Mouse (Mus musculus) heart, adult 9 months (tissue): Measurements from ENCODE around the gene Chkb.
"Not testable (repeated sequence)": the region's sequence is repeated elsewhere in the genome, so short reads cannot be mapped to it uniquely, and the experiment has no call there.

Experiments
- DNase-seq, 2 experiments: peaks; one replicate each; pipeline ENCODE4 v3.0.0; 2022; ENCODE audit warnings: low spot score in 2 of 2

The Chkb gene

DNA sequence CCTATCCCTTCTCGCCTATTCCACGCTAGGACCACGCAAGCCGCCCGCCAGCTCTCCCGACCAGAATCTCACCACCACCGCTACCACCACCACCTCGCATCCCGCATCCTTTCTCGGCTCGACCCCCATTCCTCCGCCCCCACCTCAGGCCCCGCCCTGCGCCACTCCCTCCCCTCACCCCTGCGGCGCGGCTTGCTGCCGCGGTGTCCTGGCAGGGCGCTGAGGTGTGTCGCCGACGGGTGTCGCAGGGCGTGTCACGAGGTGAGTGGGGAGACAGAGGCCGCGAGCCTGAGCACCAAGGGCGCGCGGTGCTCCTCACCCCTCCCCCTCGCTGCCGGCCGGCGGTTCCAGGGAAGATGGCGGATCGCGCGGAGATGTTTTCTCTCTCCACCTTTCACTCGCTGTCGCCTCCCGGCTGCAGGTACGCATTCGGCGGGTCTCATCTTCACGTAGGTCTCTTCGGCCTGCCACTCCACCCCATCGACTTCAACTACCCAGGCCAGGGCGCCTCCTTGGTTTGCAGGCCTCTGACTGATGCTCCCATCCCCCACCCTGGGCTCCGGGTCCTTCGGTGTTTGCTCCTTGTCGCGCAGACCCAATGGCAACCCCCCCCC, 24.3 kb upstream of the Chkb start, which contains the start of gene Mapk8ip2:
Gene Mapk8ip2 (plus strand): TSS at position 49 of the 614 bp plus-strand sequence.
- no peak for DNase-seq

DNA sequence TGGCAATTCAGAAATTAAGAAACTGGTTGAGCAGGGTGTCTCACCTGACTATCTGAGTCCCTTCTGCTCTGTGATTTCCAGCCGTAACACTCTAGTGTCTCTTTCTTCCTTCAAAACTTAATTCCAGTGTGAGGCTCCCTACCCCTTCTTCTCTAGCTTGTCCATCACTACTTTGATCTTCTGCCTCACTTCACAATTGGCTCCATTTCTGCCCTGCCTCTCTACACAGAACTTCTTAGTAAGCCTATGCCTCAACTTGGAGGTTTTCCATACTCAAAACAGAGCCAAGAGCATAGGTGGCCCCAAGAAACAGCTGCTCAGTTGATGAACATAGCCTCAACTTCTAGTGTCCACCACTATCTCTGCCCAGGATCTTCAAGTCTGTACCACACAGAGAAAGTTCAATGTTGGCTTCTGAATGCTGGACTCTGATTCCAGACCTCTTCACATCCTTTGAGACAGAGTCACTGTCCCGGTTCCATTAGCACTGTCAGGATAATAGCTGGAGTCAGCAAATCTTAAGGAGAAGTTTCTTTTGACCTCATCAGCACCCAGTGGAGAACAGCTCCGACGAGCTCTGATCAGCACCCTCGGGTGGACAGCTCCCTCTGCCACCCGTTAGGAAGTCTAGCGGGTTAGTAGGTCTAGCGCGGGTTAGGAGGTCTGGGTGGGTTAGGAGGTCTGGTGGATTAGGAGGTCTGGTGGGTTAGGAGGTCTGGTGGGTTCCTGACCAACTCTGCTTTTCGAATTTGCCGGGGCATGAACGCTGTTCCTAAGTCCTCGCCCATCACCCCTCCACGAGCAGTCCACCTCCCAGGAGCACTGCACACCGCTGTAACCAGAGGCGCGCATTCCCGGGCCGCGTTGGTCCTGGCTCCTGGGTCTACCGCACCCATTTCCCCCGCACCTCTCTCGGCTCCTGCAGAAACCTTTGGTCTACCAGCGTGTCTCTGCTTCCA, 23.5 kb upstream of the Chkb start:
- peak in 1 of 2 experiments; percentile 35 for DNase-seq

DNA sequence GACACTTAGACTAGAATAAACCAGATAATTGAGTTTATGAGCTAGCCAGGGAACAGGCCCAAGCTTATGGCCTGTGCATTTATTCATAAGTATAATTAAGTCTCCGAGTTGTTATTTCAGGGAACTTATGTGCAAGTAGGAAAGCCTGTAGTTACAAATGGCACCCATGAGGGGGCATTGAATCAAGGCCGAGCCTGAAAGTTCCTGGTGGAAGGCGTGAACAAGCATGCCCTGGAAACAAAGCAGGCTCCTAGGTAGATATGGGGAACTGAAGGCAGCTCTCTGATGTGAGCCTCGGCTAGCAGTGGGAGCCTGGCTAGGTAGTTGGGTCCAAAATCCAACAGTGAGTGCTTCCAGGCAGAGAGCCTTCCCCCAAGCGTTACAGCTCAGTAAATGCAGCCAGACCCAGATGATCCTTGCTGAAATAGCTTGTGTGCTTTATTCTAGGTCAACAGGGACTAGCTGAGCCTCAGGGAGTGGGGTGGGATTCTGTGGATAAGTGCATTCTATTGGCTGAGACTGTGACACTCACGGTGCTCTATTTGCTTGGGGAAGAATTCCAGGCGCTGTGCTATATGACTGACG, 12.9 kb upstream of the Chkb start:
- DNase-seq, result no peak

DNA sequence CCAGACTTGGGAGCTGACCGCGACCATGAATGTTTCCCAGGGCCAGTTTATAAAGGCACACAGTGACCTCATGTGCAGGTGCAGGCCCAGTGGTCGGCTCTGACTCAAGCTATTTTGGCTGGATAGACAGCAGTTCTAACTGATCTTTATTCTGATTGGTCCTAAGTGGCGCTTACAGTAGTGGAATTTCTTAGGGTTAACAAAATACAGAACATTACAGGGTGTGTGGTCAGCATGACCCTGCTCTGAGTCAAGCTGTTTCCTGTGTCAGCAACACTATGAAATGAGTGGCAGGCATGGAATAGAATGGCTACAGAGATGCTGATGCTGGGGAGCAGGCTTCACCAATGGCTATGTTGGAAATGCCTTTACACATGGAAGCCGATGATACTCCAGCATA, 6.2 kb upstream of the Chkb start:
- no peak for DNase-seq

DNA sequence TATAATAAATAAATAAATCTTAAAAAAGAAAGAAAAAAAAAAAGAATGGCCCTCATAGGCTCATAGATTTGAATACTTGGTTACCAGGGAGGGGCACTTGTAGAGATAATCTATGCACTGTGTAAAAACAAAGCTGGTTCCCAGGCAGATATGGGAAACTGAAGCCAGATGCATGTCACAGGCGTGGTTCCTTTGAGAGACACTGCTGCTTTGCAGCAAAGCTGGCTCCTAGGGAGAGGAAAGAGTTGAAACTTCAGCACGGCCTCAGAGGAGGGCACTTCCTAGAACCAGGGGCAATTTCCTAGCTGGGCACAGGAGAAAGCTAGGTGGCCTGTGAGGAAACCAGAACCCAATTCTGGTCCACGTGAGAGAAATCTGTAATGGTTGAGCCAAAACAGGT, 4.4 kb upstream of the Chkb start:
- DNase-seq, result no peak

DNA sequence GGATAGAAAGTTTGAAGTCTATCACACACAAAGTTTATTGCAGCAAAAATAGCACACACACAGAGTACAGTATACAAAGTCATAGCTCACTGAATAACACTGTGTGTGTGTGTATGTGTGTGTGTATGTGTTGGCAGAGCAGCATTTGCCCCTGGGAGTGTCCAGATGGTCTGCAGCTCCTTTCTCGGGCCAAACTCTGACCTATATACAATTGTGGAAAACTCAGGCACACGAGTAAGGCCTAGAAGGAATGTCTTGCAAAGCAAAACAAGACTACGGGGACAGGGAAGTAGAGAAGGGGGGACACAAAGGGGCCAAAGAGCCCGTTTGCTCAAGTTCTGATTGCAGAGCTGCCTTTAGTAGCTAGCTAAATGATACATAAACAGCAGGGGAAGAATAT, 3.2 kb upstream of the Chkb start:
- no peak for DNase-seq

DNA sequence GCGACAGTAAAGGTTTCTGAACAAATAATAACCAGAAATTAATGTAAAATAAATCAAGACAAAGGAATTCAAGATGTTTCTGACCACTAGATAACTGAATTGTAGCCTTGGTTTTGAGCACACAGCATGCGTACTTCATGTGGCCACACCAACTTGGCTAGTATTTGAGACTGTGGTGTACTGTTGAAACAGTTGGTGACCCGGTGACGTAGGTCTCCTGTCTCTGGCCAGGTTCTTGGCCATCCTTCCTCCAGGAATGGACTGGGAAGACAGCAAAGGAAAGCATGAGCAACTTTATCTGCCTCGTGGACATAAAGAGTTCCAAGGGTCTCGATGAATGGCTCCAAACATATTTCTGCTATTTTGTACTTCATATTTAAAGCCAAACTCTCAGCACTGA, 2.1 kb upstream of the Chkb start:
- DNase-seq, result no peak

DNA sequence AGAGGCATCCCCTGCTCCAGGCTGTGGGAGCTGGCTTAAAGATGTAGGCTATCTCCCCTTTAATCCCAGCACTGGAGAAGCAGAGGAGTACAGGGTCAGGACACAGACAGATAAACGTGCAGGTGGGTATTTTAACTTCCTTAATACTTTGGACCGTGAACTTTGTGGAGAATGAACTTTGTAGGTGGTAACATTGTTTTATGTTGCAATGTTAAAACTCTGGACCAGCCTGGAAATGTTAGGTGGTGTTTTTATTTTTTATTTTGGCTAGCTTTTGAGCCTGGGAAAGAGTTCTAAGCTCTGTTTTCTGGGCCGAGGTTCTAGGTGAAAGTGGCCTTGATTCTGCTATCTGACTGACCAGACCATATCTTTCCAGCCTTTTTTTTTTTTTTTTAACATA, 1.6 kb upstream of the Chkb start:
- no peak for DNase-seq

DNA sequence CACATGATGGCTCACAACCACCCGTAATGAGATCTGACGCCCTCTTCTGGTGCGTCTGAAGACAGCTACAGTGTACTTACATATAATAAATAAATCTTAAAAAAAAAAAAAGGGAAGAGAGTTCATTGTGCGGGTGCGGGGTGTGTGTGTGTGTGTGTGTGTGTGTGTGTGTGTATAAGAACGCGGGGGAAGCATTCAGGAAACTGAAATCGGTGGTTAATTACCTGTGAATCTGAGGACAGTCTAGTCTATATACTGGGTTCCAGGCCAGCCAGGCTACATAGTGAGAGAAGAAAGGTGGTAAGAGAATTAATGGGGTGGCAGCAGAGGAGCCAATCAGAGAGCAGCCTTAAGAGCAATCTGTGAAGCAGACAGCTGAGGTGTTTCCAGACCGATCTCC, 1.1 kb upstream of the Chkb start:
- DNase-seq, result not testable (repeated sequence)

DNA sequence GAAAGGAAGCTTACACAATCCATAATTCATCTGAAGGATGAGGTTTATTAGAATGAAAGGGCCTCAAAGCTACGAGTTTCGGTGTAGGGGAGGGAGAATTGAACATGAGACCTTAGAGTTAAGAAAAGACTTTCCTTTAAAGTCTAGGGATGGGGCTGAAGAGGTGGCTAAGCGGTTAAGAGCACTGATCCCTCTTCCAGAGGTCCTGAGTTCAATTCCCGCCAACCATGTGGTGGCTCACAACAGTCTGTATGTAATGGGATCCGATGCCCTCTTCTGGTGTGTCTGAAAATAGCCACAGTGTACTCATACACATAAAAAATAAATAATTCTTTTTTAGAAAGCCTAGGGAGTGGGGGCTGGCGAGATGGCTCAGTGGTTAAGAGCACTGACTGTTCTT, 633 bp upstream of the Chkb start:
- no peak for DNase-seq

DNA sequence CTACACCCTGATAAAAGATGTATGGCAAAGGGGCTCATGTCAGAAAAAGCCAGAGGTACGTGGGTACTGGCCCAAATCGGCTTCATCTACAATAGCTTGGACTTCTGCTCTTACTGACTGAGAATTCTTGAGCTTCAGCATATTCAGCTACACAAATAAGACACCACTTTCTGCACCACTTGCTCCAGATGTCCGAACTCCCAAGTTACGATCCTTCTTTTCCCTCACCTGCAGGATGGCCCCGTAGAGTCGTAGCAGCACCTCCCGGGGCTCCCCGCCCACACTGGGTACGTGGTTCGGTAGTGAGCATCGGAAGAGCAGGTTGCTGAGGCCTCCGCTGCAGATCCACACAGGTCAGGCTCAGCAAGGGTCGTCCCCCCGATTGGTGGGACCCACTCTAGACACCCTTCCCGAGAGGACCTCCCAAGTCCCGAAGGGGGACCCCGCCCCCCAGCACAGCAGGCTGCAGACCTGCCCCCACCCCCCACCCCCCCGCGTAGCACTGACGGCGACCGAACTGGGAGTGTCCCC, 822 bp downstream of the Chkb start:
- DNase-seq, result peak in 1 of 2 experiments; percentile 46

DNA sequence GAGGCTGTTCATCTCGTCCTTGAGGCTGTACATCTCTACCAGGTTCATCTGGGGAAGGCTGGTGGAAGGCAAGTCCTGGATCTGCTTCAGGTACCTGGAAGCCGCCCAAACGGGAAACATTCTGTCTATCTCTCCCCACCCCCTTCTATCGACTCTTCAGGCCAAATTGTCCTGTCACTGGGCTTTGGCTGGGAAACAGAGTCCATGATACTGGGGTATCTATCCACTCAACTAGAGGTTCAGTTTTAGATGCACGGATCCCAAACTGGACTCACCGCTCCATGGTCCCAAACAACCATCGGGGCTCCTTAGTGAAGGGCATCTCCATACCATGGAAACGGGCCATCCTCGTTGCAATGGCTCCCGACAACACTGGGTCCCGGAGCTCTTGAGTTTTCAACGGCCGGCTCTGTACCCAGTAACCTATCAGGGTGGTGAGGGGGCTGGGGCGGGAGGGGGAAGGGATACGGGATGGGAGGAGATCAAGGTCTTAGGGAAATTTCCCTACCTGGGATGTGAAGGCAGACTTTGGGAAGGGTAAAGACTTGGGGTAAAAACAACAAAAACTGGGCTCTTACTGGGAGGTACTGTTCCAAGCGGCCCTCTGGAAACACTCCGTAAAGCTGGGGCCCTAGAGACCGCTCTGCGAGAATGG, 1.4 kb downstream of the Chkb start:
- no peak for DNase-seq

DNA sequence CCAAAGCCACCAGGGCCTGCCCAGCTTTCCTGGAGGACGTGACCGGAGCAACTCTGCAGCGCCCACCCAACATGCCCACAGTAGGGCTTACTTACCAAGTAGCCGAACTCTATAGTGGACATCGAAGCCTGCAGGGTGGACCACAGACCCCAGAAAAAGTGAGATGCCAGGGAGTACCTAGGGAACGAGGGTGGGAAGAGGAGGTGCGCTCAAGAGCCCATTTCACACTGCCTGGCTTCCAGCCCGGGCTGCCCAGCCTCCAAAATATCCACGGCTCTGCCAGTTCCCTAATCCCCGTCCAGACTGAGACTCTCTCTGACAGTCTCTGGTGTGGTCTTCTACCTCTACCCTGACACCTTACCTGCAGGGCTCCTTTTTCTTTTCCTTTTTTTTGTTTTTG, 3.0 kb downstream of the Chkb start:
- DNase-seq, result peak in 1 of 2 experiments; percentile 54

DNA sequence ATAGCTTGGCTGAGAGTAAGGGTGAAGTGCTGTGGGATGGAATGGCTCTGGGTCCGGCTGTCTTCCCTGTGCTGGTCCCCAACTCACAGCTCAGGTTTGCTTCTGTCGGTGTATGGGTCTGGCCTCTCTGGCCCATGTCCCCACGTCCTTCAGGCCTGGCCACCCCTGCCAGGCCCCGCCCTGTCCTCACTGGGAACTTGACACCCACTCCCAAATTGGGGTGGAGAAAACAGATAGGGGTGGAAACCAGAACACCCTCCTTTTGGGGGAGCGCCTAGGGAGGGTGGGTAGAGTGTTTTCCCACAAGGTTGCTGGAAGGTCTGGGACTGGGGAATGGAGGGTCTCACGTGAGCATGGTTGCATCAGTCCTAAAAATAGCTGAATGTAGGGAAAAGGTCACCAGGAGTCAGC, 4.0 kb downstream of the Chkb start, which contains the start of gene Cpt1b:
Gene Cpt1b (minus strand): TSS at position 153 of the 411 bp plus-strand sequence.
- peak; percentile 82 to 86 for DNase-seq

DNA sequence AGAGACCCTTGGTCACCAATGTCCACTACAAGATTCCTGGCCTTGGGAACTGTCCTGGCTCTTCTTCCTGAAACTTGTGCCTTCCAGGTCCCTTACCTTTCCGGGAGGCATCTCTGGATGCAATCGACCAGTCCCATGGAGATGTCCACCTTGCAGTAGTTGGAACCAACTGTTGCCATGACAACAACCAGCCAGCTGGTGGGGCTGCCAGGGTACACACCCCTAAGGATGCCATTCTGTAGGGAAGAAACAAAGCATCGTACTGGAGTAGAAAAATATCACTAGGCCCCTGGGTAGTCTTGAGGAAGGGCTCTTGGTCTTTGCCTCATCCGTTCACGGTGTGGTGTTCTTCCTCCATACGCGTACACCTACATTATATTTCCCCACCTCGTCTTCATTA, 5.1 kb downstream of the Chkb start:
- no peak for DNase-seq

DNA sequence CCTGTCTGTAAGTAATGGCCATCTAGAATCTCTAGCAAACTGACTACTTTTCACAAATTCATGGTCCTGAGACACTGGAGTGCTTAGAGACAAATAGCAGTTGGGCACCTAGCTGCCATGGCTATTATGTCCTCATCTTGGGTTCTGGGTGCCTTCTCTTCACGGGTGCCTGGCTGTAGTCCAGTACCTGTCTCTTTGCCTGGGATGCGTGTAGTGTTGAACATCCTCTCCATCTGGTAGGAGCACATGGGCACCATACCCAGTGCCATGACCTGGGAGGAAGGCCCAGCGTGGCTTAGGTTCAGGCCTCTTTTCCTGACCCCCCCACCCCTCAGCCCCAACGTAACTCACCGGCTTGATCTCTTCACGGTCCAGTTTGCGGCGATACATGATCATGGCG, 7.8 kb downstream of the Chkb start:
- DNase-seq, result no peak

DNA sequence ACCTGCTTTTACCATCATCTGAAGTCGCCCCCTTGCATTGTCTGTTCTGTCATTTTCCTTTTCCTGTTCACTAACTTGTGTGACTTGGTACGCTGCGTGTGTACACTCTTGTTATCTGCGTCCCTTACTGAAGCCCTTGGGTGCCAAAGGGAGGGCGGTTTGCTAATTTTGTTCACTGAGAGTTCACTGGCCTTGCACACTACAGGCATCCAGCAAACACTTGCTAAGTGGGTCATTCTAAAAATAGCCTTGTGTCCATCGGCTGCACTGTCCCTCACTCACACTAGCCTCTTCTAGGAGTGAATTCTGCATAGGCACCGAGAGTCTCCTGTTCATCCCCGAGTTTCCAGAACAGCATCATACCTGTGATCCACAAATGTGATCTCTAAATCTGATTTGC, 14.4 kb downstream of the Chkb start:
- peak; percentile 51 to 64 for DNase-seq

DNA sequence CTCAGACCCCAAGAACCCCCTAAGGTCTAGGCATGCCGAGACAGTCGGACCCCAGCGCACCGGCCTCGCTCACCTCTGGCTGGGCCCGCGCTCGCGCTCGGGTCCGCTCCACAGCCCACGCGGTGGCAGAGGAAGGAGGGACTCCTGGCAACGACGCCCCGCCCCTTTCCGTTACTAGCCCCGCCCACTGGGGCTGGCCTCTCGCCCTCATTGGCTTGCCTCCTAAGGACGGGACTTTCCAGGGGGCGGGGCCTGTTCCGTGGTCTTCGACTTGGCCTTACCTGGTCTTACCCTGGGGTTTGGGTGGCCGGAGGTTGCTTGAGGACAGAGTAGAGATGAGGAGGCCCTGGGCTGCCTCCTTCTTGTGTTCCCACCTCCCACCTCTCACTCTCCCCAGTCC, 19.6 kb downstream of the Chkb start, which contains the start of gene Syce3:
Gene Syce3 (minus strand): TSS at position 386 of the 400 bp plus-strand sequence.
- DNase-seq, result no peak

DNA sequence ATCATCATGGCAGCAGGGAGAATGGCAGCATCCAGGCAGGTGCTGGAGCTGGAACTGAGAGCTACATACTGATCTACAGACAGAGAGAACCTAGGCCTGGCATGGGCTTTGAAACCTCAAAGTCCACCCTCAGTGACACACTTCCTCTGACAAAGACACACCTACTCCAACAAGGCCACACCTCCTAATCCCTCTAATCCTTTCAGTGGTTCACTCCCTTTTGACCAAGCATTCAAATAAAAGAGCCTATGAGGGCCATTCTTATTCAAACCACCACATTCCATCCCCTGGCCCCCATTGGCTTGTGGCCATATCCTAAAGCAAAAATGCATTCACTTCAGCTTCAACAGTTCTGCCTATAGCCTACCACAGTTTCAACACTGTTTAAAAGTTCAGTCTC, 23.0 kb downstream of the Chkb start:
- no peak for DNase-seq

DNA sequence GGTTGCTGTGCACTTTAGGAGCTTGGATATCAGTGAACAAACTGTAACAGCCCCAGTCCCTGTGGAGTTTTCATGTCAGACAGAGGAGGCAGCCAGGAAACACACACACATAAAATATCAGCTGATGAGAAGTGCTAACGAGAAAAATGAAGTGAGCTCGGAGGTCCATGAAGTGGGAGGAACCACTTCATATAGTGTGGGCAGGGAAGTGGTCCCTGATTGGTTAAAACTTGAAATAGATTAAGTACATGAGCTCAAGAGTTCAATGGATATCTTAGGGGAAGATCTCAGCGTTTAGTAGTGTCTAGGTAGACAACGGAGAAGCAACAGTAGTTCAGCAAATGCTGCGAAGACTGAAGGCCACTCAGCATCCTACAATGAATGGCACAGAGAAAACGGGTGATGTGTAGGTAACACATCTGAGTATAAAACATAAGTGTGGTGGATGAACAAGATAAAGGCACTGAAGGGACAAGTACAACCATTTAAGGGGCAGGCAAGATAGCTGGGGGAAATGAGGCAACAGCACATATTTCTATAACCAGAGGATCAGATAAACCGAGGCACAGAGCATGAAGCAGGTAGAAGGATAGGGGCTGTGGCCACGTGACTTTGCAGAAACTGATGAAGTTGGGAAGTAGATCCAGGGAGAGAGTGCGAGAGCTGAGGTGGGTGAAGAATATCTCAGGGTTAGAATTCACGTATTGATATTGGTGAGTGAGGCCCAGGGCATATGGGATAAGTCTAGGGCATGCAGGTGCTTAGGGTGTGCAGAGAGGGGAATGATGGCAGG, 24.7 kb downstream of the Chkb start:
- DNase-seq, result no peak

DNA sequence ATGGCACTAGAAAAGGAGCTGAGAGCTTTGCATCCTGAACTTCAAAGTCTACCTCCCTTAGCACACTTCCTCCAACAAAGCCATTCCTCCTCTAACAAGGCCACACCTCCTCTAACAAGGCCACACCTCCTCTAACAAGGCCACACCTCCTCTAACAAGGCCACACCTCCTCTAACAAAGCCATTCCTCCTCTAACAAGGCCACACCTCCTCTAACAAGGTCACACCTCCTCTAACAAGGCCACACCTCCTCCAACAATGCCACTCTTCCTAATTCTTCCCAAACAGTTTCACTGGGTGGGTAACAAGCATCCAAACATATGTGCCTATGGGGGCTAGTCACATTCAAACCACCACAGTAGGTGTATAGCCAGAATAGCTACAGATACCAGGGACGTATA, 27.2 kb downstream of the Chkb start:
- no peak for DNase-seq
